Mouse (Mus musculus) cerebellum, adult 2 months (tissue): Measurements from ENCODE around the gene Tgfbi.

Experiments used
- CTCF ChIP-seq: fragments of 200-500 bp; IDR thresholded peaks from 2 replicates; pipeline ENCODE4 v1.5.1; 2011; ENCODE audit warnings: low read depth, mild to moderate bottlenecking, control low read depth, low read length, moderate library complexity, borderline replicate concordance; ENCODE audit not compliant: insufficient read depth
- POLR2A ChIP-seq: fragments of 200-500 bp; IDR thresholded peaks from 2 replicates; pipeline ENCODE4 v1.6.1; 2011; ENCODE audit warnings: low read length, control low read depth, borderline replicate concordance; ENCODE audit not compliant: insufficient read depth

- TF ChIP-seq POLR2A (no peak), CTCF (no peak)
These were observed 2.1 kb upstream of the Tgfbi start for GRCm38 (mm10) chr13:56607225-56607624.
